Mouse (Mus musculus): ENCODE measurements around the gene Faap20. TPM values are rescaled to one million over a fixed set of nuclear protein-coding genes. Genes with fewer than 3 reads are reported as not detected.

Gene Faap20
- polyA plus RNA-seq, 1 experiment from 2014 or later = 63.2 TPM

- ATAC-seq (ENCODE audit: extremely low read depth, insufficient number of reproducible peaks, low FRiP score, low TSS enrichment) = no peak
- H3K36me3 ChIP-seq = peaks cover 13% of the 10 kb centered on the region
- peaks cover 3% of the 10 kb centered on the region; the same call in 1 of the 2 replicates for H3K9me3 ChIP-seq
- peak overlapping the region; percentile 98 for H3K27ac ChIP-seq (replicated peaks)
- H3K4me3 ChIP-seq = peak overlapping the region; percentile 74
- peak overlapping the region; percentile 94 for H3K9ac ChIP-seq
- no peaks in the 10 kb centered on the region for H3K27me3 ChIP-seq (replicated peaks)
- H3K4me1 ChIP-seq = peaks cover 36% of the 10 kb centered on the region
- peak overlapping the region; percentile 95 for H3K4me2 ChIP-seq
- 14% methylated on average over 23 of the region's 23 CpGs for WGBS
Measured at GRCm38 (mm10) chr4:155250361-155251117, 937 bp downstream of the Faap20 start.

DNA sequence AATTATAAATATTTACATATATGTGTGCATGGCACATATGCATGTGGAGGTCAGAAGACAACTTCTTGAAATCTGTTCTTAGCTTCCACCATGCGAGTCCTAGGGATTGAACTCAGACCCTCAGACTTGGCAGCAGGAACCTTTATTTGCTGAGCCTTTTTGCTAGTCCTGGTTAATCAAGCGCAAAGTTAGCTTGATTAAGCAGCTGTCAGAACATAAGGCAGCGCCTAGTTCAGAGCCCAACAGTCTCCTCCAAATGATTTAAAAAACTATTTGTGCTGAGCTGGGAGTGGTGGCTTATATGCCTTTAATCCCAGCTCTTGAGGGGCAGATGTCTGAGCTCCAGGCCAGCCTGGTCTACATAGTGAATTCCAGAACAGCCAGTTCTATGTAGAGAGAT, 1.5 kb downstream of the Faap20 start:
- peak overlapping the region; percentile 95 for H3K4me2 ChIP-seq
- peaks cover 18% of the 10 kb centered on the region for H3K36me3 ChIP-seq
- H3K27ac ChIP-seq (replicated peaks) = no peak overlapping the region
- H3K27me3 ChIP-seq (replicated peaks) = no peaks in the 10 kb centered on the region
- H3K9me3 ChIP-seq = peaks cover 3% of the 10 kb centered on the region; the same call in 1 of the 2 replicates
- H3K9ac ChIP-seq = peak overlapping the region; percentile 94
- H3K4me1 ChIP-seq = peaks cover 36% of the 10 kb centered on the region
- 80% methylated on average over 3 of the region's 3 CpGs for WGBS
- no peak for ATAC-seq (ENCODE audit: extremely low read depth, insufficient number of reproducible peaks, low FRiP score, low TSS enrichment)
- H3K4me3 ChIP-seq = peak overlapping the region; percentile 74

DNA sequence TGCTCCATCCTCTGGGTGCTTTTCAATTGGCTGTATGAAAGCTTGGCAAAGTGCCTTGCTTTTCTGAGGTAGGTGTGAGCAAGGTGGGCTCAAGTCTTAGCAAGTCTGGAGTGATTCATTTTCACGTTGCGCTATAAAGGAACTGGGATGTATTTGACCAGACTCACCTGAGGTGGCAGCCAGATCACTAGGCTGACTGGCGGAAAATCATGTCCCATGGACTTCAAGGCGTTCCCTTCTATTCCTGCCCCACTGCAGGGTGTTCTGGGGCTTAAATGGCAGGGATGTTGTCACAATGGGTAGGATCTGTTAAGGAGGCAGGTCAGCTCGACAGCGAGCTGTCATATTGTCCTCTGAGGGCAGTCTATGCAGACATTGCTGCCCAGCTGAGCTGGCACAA, 2.7 kb downstream of the Faap20 start:
- no peak for ATAC-seq (ENCODE audit: extremely low read depth, insufficient number of reproducible peaks, low FRiP score, low TSS enrichment)
- Histone ChIP-seq H3K9ac (no peak overlapping the region), H3K9me3 (peaks cover 3% of the 10 kb centered on the region; the same call in 1 of the 2 replicates), H3K27me3 (replicated peaks) (no peaks in the 10 kb centered on the region), H3K36me3 (peaks cover 27% of the 10 kb centered on the region), H3K4me2 (no peak overlapping the region), H3K4me3 (no peak overlapping the region), H3K27ac (replicated peaks) (no peak overlapping the region), H3K4me1 (peaks cover 27% of the 10 kb centered on the region)
- WGBS = 78% methylated on average over 6 of the region's 6 CpGs

- Histone ChIP-seq H3K27me3 (replicated peaks) (no peaks in the 10 kb centered on the region), H3K27ac (replicated peaks) (no peak overlapping the region), H3K4me1 (peaks cover 16% of the 10 kb centered on the region), H3K9me3 (peaks cover 4% of the 10 kb centered on the region; the same call in 1 of the 2 replicates), H3K36me3 (peaks cover 7% of the 10 kb centered on the region; the same call in 1 of the 2 replicates), H3K4me2 (no peak overlapping the region), H3K4me3 (no peak overlapping the region), H3K9ac (no peak overlapping the region)
- no peak for ATAC-seq (ENCODE audit: extremely low read depth, insufficient number of reproducible peaks, low FRiP score, low TSS enrichment)
- 76% methylated on average over 3 of the region's 3 CpGs for WGBS
Measured at GRCm38 (mm10) chr4:155264521-155265321, 15.1 kb downstream of the Faap20 start.

DNA sequence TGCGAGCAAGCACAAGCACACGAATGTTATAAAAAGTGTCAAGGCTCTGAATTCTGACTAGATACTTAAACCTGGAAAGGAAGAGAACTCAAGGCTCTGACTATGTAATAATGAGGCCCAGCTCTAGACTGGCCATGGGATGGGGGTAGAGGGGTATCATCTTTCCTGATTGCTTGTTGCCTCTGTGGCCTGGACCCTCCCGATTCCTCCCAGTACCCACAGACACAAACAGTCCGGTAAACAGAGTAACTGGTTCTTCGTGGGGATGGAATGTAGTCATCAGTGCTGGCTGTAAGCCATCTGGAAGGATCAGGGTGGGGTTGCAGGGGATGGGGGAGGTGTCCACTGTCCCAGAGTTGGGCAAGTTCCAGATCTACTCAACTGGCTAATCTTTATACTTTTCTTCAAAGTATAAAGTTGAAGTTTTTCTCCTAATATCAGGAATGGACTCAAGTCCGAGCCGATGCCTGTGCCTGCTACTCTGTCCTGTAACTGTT, 17.5 kb downstream of the Faap20 start:
- Histone ChIP-seq H3K4me3 (no peak overlapping the region), H3K4me1 (peaks cover 16% of the 10 kb centered on the region), H3K9me3 (no peaks in the 10 kb centered on the region), H3K36me3 (no peaks in the 10 kb centered on the region), H3K27me3 (replicated peaks) (no peaks in the 10 kb centered on the region), H3K4me2 (no peak overlapping the region), H3K9ac (no peak overlapping the region), H3K27ac (replicated peaks) (no peak overlapping the region)
- WGBS = 61% methylated on average over 7 of the region's 7 CpGs
- ATAC-seq (ENCODE audit: extremely low read depth, insufficient number of reproducible peaks, low FRiP score, low TSS enrichment) = no peak

DNA sequence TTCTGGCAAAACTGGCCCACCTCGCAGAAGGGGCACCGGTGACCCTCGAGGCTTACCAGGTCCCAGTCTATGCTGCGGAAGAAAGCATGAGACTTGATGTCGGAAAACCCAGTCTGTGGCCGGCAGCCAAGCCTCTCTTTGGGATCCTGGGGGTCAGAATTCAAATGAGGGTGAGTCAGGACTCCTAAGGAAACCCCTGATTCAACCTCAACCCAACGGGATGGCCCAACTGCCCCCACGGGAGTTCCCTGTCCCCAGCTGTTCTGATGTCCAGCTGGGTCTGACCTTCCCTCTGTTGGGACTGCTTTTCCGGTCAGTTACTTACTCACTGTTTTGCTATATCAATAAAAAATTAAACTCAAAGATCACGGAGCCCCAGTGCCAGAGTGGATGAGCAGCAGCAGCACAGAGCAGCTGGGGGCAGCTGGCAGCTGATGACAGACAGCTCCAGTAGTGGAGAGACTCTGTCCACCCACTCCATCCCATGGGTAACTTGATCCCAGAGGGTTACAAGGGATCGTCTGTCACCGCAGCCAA, 18.1 kb downstream of the Faap20 start:
- 45% methylated on average over 12 of the region's 12 CpGs for WGBS
- peak overlapping the region; percentile 12; the same call in 1 of the 2 replicates for H3K9ac ChIP-seq
- H3K9me3 ChIP-seq = no peaks in the 10 kb centered on the region
- no peaks in the 10 kb centered on the region for H3K36me3 ChIP-seq
- ATAC-seq (ENCODE audit: extremely low read depth, insufficient number of reproducible peaks, low FRiP score, low TSS enrichment) = no peak
- peaks cover 16% of the 10 kb centered on the region for H3K4me1 ChIP-seq
- no peak overlapping the region for H3K27ac ChIP-seq (replicated peaks)
- no peak overlapping the region for H3K4me3 ChIP-seq
- H3K27me3 ChIP-seq (replicated peaks) = no peaks in the 10 kb centered on the region
- H3K4me2 ChIP-seq = no peak overlapping the region

GRCm38 (mm10) chr4:155268382-155268781, 18.8 kb downstream of the Faap20 start:
- H3K9ac ChIP-seq = 0 out of 2 replicates have a peak overlapping the region, but pooled peaks have one; percentile 12
- no peak for ATAC-seq (ENCODE audit: extremely low read depth, insufficient number of reproducible peaks, low FRiP score, low TSS enrichment)
- no peaks in the 10 kb centered on the region for H3K9me3 ChIP-seq
- WGBS = 19% methylated on average over 5 of the region's 5 CpGs
- peaks cover 16% of the 10 kb centered on the region for H3K4me1 ChIP-seq
- no peaks in the 10 kb centered on the region for H3K27me3 ChIP-seq (replicated peaks)
- no peak overlapping the region for H3K4me3 ChIP-seq
- no peaks in the 10 kb centered on the region for H3K36me3 ChIP-seq
- H3K4me2 ChIP-seq = no peak overlapping the region
- no peak overlapping the region for H3K27ac ChIP-seq (replicated peaks)

GRCm38 (mm10) chr4:155274451-155274850, 24.8 kb downstream of the Faap20 start:
- 33% methylated on average over 5 of the region's 5 CpGs for WGBS

GRCm38 (mm10) chr4:155274851-155275250, 25.2 kb downstream of the Faap20 start:
- no peak for ATAC-seq (ENCODE audit: extremely low read depth, insufficient number of reproducible peaks, low FRiP score, low TSS enrichment)
- H3K27me3 ChIP-seq (replicated peaks) = no peaks in the 10 kb centered on the region
- H3K4me2 ChIP-seq = no peak overlapping the region
- no peaks in the 10 kb centered on the region for H3K9me3 ChIP-seq
- no peak overlapping the region for H3K4me3 ChIP-seq
- H3K36me3 ChIP-seq = no peaks in the 10 kb centered on the region
- peaks cover 9% of the 10 kb centered on the region for H3K4me1 ChIP-seq
- 0 out of 2 replicates have a peak overlapping the region, but pooled peaks have one; percentile 8 for H3K27ac ChIP-seq (replicated peaks)
- 0 out of 2 replicates have a peak overlapping the region, but pooled peaks have one; percentile 15 for H3K9ac ChIP-seq
- WGBS = 55% methylated on average over 3 of the region's 3 CpGs

More at GRCm38 (mm10) chr4:155274451-155274850, 24.8 kb downstream of the Faap20 start:
- Histone ChIP-seq H3K36me3 (no peaks in the 10 kb centered on the region), H3K9me3 (no peaks in the 10 kb centered on the region), H3K4me2 (no peak overlapping the region), H3K27me3 (replicated peaks) (no peaks in the 10 kb centered on the region), H3K4me1 (peaks cover 9% of the 10 kb centered on the region), H3K4me3 (no peak overlapping the region), H3K9ac (0 out of 2 replicates have a peak overlapping the region, but pooled peaks have one; percentile 15), H3K27ac (replicated peaks) (no peak overlapping the region)
- ATAC-seq (ENCODE audit: extremely low read depth, insufficient number of reproducible peaks, low FRiP score, low TSS enrichment) = no peak

GRCm38 (mm10) chr4:155277963-155278362, 28.4 kb downstream of the Faap20 start:
- H3K4me2 ChIP-seq = no peak overlapping the region
- peaks cover 40% of the 10 kb centered on the region for H3K4me1 ChIP-seq
- H3K27me3 ChIP-seq (replicated peaks) = no peaks in the 10 kb centered on the region
- H3K9ac ChIP-seq = no peak overlapping the region
- H3K27ac ChIP-seq (replicated peaks) = no peak overlapping the region; the same call in 1 of the 2 replicates
- no peaks in the 10 kb centered on the region for H3K36me3 ChIP-seq
- no peak for ATAC-seq (ENCODE audit: extremely low read depth, insufficient number of reproducible peaks, low FRiP score, low TSS enrichment)
- WGBS = 58% methylated on average over 6 of the region's 6 CpGs
- no peak overlapping the region for H3K4me3 ChIP-seq
- H3K9me3 ChIP-seq = no peaks in the 10 kb centered on the region

DNA sequence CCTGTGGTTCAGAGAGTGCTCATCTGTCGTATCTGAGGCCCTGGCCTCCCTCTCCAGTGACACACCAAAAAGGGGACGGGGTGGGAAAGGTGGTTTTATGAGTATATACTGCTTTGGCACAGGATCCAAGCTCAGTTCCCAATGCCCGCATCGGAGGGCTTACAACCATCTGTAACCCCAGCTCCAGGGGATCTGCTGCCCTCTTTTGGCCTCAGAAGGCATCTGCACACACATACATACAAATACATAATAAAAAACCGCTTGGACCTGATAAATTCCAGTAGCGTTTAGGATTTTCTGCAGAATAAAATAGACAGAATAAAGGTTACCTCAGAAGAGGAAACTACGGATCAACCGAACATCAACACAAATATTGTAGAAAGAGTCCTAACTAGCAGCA, 29.5 kb downstream of the Faap20 start:
- no peak for ATAC-seq (ENCODE audit: extremely low read depth, insufficient number of reproducible peaks, low FRiP score, low TSS enrichment)
- WGBS = 77% methylated on average over 8 of the region's 8 CpGs
- H3K9me3 ChIP-seq = no peaks in the 10 kb centered on the region
- no peaks in the 10 kb centered on the region for H3K36me3 ChIP-seq
- H3K9ac ChIP-seq = no peak overlapping the region
- 0 out of 2 replicates have a peak overlapping the region, but pooled peaks have one; percentile 53 for H3K27ac ChIP-seq (replicated peaks)
- no peak overlapping the region for H3K4me3 ChIP-seq
- no peaks in the 10 kb centered on the region for H3K27me3 ChIP-seq (replicated peaks)
- peaks cover 50% of the 10 kb centered on the region for H3K4me1 ChIP-seq
- H3K4me2 ChIP-seq = no peak overlapping the region

Data from heart, embryonic 13.5 days (tissue).